Mouse (Mus musculus) Muller cell, postnatal 12 days (primary cell): ENCODE measurements at regions not wholly inside any gene's neighbourhood (a gene's known extent, or its start where the extent isn't known, plus 50 kb on each side); places are given as distances from the start of the nearest gene placed in this dataset.

Experiments used
- DNase-seq: peaks from one replicate; pipeline ENCODE4 v3.0.0-alpha.2; 2015; ENCODE audit errors: inconsistent ontology term

DNA sequence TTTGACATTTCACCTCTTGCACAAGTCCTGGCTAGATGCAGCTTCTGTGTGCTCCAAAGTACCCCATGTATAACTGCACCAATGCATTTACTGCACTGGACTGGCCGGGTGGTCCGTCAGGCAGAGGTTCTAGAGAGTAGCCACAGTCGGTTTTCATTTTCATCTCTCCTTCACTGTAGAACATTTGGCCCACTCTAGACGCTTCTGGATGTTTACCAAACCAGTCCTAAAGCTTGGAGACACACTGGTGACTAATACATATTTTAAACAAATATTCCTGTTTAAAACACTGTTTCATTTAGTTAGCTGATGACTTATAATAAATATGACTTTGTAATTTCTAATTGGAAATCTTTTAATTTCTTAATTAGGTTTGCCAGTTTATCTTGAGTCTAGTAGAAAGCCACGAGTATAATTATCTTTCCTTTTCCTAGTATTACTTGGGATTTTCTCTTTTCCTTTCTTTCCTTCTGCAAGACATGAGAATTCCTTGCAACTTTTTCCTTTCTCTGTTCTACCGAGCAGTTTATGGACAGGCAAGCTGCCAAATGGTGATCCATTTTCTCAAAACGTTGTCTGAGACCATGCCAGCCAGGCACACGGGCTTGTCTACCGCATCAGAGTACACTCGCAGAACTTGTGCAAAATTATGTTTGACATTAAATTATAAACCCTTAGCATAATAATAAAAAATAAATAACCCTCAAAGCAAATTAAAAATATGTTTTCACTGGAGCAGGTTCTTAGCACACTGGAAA, 250.4 kb upstream of the Zeb2 start:
- peak; percentile 6 for DNase-seq

DNA sequence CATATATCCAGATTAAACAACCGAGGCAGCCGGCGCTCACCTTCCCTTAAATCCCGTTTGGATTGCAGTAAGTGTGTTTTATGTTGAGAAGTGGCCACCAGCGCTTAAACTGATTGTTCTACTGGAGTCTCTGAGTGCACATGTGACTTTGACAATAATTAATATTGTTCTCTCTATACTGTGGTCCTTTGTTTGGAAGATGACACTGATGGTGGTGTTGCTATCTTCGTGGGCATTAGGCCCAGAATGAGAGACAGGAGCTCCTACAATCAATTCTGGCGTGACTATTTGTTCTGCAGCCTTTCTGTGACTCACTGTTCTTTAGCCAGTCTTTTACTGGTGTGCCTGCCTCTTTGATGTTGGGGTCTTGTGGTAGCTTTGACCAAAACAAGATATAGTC, 240.1 kb upstream of the Zeb2 start:
- peak; percentile 78 for DNase-seq

DNA sequence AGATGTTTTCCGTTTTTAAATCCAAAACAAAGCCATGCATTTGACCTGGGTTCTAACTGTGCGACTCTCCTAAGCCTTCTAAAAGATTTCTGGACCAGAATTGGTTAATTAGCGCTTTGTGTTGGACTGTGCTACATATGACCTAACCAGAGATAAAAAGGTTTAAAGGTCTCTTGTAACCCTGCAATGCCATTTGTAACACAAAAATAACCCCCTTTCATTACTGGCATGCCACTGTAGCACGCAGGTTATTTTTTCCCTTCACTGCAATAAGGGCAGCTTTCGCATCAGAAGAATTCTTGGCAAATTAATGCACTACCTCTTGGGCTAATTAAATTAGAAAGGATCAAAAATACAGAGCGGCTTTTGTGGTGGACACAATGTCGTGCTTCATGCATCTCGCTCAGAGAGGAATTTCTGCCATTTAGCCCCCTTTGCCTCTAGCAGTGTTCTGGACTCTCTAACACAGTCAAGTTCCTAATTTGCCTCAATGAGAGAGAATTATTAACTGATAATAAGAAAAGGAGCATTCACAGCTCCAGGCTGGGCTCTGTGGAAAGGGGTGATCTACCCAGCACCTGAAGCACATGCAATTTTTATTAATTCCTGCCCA, 239.5 kb upstream of the Zeb2 start:
- peak; percentile 90 for DNase-seq

DNA sequence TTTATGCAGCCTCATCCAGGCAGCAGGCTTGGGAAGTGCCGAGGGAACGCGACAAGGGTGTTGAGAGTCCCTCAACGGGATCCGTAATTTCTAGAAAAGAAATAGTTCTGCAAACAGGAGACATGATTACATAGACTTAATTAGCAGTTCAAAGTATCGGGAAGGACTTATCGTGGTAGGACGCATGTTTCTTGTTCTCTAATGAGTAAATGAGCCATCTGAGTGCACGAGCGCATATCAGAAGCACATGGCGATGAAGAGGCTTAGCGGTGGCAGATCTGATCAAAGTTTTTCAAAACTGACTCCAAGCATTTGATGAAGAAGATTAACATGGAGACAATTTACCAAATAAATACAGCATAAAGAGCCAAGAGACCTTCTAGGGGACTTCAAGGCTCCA, 238.8 kb upstream of the Zeb2 start:
- no peak for DNase-seq

DNA sequence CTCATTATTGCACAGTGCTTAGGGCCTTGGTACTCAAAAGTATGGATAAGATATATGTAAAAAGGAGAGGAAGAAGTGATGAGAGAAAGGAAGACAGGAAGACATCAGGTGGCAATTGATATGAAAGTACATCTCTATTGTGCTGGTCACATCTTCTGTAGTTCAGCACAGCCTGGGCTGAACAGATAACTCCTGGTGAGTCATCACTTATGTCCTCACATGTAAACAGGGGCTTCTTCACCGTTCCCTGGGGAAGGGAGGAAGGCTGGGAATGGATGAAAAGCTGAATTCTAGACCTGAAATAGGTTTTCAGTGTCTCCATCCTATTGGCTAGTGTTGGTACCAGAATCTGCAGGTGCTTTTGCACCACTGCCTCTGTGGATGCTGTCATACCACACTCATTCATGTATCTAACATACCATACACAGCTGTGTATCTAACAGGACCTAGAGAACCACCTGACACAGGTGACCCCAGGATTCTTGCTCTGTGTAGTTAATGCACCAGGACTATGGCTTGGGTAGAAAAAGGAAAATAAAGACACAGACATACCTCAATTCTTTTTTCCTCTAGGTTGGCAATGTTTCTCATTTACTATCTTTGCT, 234.4 kb upstream of the Zeb2 start:
- DNase-seq, result no peak

DNA sequence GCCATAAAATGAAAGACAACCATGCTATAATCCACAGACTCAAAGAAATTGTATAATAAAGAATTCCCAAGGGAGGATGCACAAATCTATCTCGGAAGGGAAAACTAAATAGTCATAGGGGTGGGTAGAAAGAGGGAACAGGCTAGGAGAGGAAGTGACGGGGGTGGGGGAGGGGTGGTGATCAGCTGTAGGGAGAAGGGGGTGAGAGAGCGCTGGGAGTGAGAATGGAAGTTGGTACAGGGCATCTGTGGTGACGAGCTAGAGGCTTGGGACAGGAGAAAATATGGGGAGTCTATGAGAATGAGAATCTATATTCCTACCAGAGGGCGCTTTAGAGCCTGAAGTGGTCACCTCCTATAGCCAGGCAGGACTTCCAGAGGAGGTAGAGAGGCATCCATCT, 229.2 kb upstream of the Zeb2 start:
- no peak for DNase-seq

DNA sequence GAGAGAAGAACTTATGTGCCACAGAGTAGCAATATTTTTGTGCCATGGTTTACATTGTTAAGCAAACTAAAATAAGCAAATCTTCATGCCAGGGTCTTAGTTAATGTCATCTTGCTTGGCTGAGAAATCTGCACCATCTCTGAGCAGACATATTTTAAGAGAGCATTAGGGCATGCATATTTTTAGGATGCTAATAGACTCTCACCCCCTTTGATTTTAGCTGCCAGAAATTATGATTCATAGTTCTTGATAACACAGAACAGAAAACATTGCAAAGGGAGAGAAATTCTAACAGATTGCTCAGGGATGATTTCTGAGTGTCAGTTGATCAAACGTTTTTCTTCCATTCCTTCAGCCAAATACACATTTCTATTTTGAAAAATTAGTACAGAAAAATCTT, 222.7 kb upstream of the Zeb2 start:
- DNase-seq, result peak; percentile 34

DNA sequence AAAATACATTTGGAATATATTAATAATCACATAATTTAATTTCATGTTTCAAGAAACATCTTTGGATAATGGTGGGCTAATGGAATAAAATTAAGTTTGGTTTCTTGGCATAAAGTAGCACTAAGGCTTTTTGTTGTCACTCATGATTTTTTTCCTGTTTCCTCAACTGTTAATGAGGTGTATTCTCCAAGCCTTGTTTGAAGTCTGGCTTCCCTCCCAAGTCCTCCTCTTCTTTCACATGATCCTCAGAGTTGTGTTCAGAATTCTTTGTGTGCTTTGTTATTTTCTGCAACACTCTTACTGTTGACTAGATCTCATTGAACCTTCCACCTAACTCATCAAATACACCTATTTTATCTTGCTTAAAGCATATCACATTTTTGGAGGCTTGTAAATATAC, 221.6 kb upstream of the Zeb2 start:
- no peak for DNase-seq

DNA sequence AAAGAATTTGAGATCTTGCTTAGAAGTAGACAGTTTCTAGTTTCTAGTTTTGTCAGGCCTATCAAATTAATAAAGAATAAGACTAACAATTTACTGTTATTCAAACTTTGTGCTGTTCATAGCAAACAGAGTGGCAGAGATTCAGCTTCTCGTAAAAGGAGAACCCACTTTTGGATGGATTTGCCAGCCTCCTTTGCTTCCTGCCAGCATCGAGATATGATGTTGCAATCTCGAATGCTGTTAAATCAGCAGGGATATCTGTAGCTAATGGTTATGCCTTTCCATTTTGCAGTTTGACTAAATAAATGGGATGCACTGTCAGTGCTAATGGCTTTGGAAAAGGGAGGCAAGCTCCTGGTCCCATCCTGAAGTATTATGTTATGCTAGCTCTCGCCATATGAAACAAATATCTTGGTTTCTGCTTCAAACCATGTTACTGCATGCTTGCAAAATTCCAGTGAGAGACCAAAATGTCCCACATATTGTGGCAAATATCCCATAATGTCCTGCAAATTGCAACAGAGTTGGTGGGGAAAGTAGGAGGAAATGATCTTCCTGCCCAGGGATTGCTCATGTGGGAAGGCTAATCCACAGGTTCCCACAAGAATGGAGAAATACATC, 199.9 kb upstream of the Zeb2 start:
- no peak for DNase-seq

DNA sequence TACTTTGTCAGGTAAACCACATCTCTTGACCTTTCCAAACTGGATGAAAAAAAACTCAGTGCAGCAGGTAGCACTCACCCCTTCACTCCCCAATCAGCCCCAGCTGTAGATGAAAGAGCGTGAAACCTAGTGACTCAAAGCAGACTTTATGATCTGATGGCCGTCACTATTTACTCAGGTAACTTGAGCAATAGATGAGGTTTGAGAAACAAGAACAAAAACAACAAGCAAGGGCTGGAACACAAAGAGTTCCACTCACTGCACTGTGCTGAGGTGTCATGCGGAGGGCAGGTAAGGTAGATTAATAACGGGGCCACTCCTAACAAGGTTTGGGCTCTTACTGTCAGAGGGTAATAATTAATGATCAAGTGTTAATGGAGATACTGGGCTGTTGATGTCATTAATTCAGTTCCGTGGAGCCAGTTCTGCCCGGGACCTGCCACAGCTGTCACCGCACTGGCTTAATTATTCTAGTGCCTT, 170.4 kb upstream of the Zeb2 start:
- no peak for DNase-seq

DNA sequence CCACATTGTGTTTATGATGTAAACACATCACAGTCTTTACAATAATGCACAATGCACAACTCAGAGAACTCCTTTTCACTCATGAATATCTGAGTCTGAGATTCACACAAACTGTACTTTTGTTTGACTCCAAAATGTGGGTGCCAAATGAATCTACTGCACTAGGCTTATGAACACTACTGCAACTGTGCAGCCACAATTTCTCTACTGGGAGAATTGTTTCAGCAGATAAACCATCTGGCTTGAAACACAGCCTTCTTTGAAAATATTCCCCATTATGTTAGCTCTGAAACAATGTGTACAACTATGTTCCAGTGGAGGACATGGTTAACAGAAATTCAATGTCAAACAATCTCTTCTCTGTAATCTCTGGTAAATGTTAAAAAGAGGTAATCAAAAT, 166.6 kb upstream of the Zeb2 start:
- no peak for DNase-seq

DNA sequence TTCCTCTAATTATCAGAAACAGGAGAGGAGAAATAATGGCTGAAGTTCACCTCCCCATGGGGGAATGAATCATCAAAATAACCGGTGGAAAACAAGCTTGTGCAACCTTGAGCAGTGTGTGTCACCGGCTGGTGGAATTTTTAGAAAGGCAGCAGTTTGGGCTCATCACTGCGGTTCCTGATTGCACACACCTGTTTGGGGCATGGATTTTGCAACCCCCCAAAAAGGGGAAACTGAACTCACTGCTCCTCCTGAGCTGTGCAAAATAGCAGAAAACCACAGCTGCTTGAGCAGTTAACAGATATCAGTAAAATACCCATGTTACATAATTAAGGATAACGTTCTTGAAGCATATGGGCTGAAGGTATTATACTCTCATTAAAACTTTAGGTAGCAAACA, 162.3 kb upstream of the Zeb2 start:
- peak; percentile 11 for DNase-seq

DNA sequence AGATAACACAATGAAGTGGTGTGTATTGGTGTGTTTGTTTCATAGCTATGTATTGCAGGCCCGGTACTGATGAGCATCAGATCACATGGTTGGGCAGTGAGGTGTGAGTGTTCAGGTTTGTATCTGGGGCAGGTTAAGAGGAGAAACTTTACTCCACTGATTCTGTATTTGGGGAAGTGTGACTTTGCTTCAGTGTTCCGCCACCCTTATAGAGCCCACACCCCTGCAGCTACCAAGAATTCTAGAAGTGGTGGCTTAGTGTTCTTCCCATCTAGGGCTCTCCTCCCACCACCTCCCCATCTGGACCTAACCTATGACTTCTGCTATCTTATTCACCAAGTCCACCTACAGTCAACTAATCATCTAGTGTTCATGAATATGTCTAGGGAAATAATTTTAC, 160.4 kb upstream of the Zeb2 start:
- DNase-seq, result no peak

DNA sequence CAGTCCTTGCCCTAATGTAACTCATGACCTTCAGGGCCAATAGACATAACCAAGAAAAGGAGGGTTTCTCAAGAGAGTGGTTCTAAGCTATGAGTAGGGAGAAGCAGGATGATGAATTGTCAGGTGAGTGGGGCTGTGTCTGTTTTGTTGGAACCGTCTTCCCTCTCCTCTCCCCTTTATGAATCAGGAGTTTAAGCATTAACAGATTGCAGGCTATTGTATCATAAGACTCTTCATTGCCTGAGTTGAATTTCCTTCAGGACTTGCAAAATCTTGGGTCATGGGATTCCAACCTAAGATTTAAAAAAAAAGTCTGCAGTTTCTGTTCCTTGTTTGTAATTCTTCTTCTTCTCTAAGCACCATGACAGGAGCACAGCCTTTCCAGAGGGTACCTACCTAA, 159.5 kb upstream of the Zeb2 start:
- DNase-seq, result no peak

DNA sequence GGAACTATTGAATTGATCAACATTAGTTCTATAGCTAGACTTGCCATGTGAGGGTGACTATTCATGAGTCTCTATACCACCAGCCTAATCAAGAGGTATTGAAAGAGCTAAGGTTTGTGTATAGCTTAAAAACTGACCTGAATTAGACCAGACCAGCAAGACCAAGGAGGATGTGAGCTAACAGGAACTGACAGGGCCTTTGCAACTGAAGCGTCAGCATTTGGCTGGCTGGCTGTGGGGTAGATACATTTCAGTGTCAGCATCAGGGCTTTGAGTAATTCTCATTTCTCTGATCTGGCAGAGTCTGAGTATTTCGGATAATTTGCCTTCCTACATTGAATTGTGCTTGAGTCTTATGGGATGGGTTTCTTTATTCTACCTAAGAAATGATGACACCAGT, 152.8 kb upstream of the Zeb2 start:
- DNase-seq, result no peak

DNA sequence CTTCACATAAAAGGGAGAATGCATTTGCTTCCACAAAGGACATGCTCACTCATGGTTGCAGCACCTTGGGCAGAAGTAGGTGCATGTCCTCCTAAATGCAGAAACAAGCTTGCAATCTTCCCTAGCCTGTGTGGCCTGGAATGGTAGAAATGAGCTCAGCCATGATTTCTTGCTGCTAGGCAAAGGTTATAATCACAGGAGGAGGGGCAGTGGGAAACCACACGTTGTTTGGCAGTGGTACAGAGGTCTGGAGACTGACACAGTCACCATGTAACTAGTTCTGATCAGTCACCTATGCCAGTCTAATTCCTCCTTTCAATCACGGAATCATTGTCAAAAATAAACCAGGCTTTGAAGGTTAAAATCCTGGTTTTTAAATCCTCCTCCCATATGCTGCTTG, 148.6 kb upstream of the Zeb2 start:
- DNase-seq, result peak; percentile 6

DNA sequence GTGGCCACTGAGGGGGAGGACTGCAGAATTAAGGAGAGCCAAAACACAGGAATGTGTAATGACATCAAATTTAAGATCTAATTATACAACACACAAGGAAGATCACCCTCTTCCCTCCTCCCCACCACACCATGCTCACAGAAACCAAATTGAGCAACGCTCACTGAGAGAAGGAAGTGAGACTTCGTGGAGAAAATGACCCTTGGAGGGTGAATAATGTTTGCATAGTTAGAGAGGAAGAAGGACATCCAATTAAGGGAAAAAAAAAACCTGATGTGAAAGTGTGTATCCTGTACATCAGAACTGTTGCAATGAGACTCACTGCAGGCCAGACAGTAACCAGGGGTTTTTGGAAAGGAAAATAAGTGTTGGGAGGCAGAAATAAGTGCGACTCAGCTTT, 144.8 kb upstream of the Zeb2 start:
- DNase-seq, result no peak

DNA sequence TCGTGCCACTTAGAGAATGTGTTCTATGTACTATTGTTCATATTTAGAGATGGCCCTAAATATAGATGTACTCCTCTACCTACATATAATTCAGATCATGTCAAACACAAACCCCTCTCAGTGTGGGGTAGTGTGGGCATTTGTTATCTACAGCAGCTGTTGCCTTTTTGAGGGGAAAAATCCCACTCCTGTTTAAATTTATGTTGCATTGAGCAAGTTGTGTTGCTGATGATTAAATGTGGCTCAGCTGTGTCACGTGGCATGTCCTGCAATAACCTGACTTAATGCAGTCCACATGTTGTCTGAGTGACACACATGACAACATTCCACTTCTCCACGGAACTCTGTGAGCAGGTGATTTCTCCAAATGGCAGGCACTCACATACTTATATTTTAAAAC, 141.7 kb upstream of the Zeb2 start:
- no peak for DNase-seq

DNA sequence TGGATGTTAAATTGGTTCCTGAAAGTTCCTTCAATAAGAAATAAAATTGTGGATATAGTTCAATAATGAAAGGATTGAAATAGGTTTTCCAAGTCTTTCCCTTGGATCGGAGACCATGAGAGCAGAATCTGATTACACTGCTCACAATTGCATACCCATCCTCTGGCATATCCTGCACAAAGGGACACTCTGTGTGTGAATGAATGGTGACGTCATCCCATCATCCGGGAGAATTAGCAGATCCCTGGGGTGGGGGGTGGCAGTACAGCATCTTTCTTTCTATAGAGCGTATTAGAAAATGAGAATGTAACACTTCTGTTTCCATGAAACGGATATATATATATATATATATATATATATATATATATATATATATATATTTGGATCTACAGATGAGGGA, 139.2 kb upstream of the Zeb2 start:
- no peak for DNase-seq

DNA sequence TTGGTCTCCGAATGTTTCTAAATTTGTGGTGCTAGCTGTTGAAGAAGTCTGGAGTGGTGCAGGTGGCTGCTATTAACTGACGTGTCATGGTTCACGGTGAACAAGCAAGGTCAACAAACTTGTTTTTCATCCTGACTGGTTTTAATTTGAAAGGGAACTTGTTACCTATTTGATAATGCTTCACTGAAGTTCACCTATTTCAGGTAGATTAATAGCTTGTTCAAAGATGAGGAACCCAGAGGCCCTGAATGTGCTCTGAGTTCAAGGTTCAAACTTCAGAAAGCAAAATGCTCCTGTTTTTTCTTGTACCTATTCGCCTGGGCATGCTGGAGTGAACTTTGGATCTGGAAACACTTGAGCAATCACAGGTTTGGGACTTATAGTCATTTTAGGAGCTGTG, 136.7 kb upstream of the Zeb2 start:
- no peak for DNase-seq

DNA sequence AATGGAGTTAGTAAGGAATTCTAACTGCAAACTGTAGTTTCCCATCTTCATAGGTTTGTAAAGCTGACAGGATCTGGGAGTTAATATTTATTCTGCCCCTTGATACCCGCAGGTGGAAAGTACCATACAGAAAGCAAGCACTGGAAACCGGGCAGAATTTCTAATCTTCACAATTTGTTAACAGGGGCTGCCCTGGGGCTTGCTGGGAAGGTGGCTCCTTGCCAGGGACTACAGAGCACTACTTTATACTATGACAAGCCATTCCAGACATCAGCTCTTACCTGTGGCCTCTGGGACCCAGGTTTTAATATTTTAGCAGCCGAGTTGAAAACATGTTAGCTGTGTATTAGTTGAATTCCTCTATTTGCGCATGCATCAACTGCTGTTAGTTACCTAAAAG, 135.1 kb upstream of the Zeb2 start:
- no peak for DNase-seq

DNA sequence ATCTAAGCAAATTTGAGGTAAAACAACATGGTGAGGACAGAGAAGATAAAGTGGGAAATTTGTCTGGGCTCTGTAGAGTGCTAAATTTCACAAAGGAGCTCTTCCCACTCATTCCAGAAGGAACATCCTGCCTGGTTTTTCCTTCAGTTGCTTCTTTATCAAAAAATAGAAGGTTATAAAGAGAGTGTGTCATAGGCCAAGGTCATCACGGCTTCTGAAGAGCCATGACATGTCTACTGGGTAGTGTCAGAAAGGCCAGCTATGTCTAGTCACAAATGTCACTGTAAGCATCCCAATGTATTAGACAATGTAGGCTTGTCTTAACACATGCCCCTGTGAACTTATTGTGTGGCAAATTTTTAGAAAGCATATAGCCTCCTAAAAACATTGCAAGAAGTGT, 132.5 kb upstream of the Zeb2 start:
- no peak for DNase-seq
